9 mouse cellular contexts compared by ENCODE assay signal in genomic region chr7:144931778-144932177, GRCm38 (mm10).
DNase-seq lines count a peak whose midpoint lies in the region; TF ChIP-seq lines count a peak whose summit lies in the region.
"Had no signal": no experiment of that assay in that cellular context is flagged by ENCODE, and none has a peak within 500 bp of the region (broad histone marks: within the 10 kb centered on the region; RNA-seq: fewer than 3 reads in every experiment).

No protein-coding gene starts in this region.

- no peaks in the 10 kb centered on the region for H3K27me3 ChIP-seq in E14TG2a.4 (ENCODE audit: insufficient read depth, low read length)
- H3K27me3 ChIP-seq: neural tube, embryonic 12.5 days had no signal

- peak; percentile 24 for DNase-seq in kidney, adult 18-20 months
- DNase-seq in kidney, adult 11 months: no peak
- peak; percentile 67 for DNase-seq in brain, adult 2 months (ENCODE audit: low read depth, low spot score)
- peak; percentile 69 to 77 for DNase-seq in kidney, postnatal 4 days
- DNase-seq in thymus, postnatal 25 days: peak; percentile 54
- no peak for DNase-seq in urinary bladder, postnatal 36 days (ENCODE audit: low spot score in 2 of 2)
- no peak for DNase-seq in right cerebral cortex, postnatal 4 days

- peak; percentile 82 for TF ChIP-seq CTCF in E14TG2a.4 (conservative IDR thresholded peaks at IDR 0.05; ENCODE audit: low read length)

- no peak overlapping the region for H3K4me3 ChIP-seq in E14TG2a.4 (replicated peaks; ENCODE audit: low read length)
- H3K4me3 ChIP-seq: neural tube, embryonic 12.5 days had no signal

- peaks cover 88% of the 10 kb centered on the region for H3K36me3 ChIP-seq in E14TG2a.4 (ENCODE audit: insufficient read depth, low read length)

- H3K9me3 ChIP-seq in E14TG2a.4 (ENCODE audit: low read length): no peaks in the 10 kb centered on the region
- H3K9me3 ChIP-seq: neural tube, embryonic 12.5 days had no signal

- H3K4me1 ChIP-seq in E14TG2a.4 (replicated peaks; ENCODE audit: low read depth, low read length): peaks cover 75% of the 10 kb centered on the region

Comparison
In these comparisons a context has a peak if more than half of its experiments do, and no peak if none do; other contexts are left out.
1. DNase-seq: peak in kidney, adult 18-20 months (single experiment), brain, adult 2 months (single experiment), kidney, postnatal 4 days (2 of 2) and thymus, postnatal 25 days (single experiment); none in kidney, adult 11 months (single experiment), urinary bladder, postnatal 36 days (0 of 2) and right cerebral cortex, postnatal 4 days (single experiment).